Mouse (Mus musculus) cerebellum, adult 2 months (tissue): ENCODE data around the gene Lrrfip2.

Experiments used
- CTCF ChIP-seq: fragments of 200-500 bp; IDR thresholded peaks from 2 replicates; pipeline ENCODE4 v1.5.1; 2011; ENCODE audit warnings: low read depth, mild to moderate bottlenecking, control low read depth, low read length, moderate library complexity, borderline replicate concordance; ENCODE audit not compliant: insufficient read depth
- POLR2A ChIP-seq: fragments of 200-500 bp; IDR thresholded peaks from 2 replicates; pipeline ENCODE4 v1.6.1; 2011; ENCODE audit warnings: low read length, control low read depth, borderline replicate concordance; ENCODE audit not compliant: insufficient read depth

DNA sequence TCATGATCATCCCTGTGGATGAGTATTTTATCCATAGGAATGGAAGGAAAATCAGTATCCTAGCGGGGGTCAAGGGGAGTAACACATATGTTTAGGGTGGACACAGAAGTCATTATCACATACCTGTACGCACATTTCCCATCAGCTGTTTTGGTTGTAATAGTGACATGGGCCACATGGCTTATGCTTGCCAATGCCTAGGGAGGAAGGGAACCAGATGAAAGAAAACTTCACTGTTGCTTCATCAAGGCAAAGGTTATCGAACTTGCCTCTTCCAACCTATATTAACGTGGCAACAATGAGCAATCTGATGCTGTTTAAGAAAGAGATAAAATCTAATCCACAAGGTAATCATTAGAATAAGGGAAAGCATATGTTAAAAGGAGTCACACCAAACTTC, 144.0 kb downstream of the Lrrfip2 start:
- TF ChIP-seq CTCF (no peak), POLR2A (no peak)
